Mouse (Mus musculus) ovary, postnatal 36 days (tissue): ENCODE results near the gene Taf6.
A peak's percentile ranks its signal among the peaks of the same experiment; 100 is the strongest.
"Not testable (repeated sequence)": the region's sequence is repeated elsewhere in the genome, so short reads cannot be mapped to it uniquely, and the experiment has no call there.

Experiments used
- DNase-seq: peaks from one replicate; pipeline ENCODE4 v3.0.0; 2022; ENCODE audit warnings: low spot score, mixed read lengths

Gene Taf6

GRCm38 (mm10) chr5:138186950-138187638 lies at the start of gene Taf6, which contains the start of gene Cnpy4:
Gene Taf6 (minus strand): TSS chr5:138187451.
Gene Cnpy4 (plus strand): TSS chr5:138187485.
- DNase-seq, result peak; percentile 80

- no peak for DNase-seq
Measured at GRCm38 (mm10) chr5:138234224-138234623, 47.0 kb upstream of the Taf6 start.

GRCm38 (mm10) chr5:138233778-138234177 lies 46.5 kb upstream of the Taf6 start:
- no peak for DNase-seq

- DNase-seq, result no peak
Measured at GRCm38 (mm10) chr5:138229511-138229910, 42.3 kb upstream of the Taf6 start.

GRCm38 (mm10) chr5:138228026-138228425 lies 40.8 kb upstream of the Taf6 start:
- DNase-seq, result no peak

GRCm38 (mm10) chr5:138227367-138227766 lies 40.1 kb upstream of the Taf6 start:
- DNase-seq, result no peak

GRCm38 (mm10) chr5:138226491-138226890 lies 39.2 kb upstream of the Taf6 start:
- no peak for DNase-seq

- DNase-seq, result no peak
Measured at GRCm38 (mm10) chr5:138225700-138226099, 38.4 kb upstream of the Taf6 start, which contains the start of gene Nxpe5. Gene Nxpe5 (plus strand): TSS chr5:138225898.

- DNase-seq, result no peak
Measured at GRCm38 (mm10) chr5:138223287-138223686, 36.0 kb upstream of the Taf6 start.

- peak; percentile 83 for DNase-seq
Measured at GRCm38 (mm10) chr5:138222111-138222510, 34.9 kb upstream of the Taf6 start.

GRCm38 (mm10) chr5:138219864-138220263 lies 32.6 kb upstream of the Taf6 start:
- DNase-seq, result no peak

GRCm38 (mm10) chr5:138216632-138217031 lies 29.4 kb upstream of the Taf6 start:
- not testable (repeated sequence) for DNase-seq

- no peak for DNase-seq
Measured at GRCm38 (mm10) chr5:138207873-138208272, 20.6 kb upstream of the Taf6 start.

GRCm38 (mm10) chr5:138207253-138207652 lies 20.0 kb upstream of the Taf6 start:
- no peak for DNase-seq

- DNase-seq, result no peak
Measured at GRCm38 (mm10) chr5:138202086-138202485, 14.8 kb upstream of the Taf6 start.

GRCm38 (mm10) chr5:138199576-138199975 lies 12.3 kb upstream of the Taf6 start:
- no peak for DNase-seq

GRCm38 (mm10) chr5:138195463-138195862 lies 8.2 kb upstream of the Taf6 start:
- no peak for DNase-seq

- DNase-seq, result peak; percentile 44
Measured at GRCm38 (mm10) chr5:138194755-138195345, 7.6 kb upstream of the Taf6 start.

- DNase-seq, result peak; percentile 78
Measured at GRCm38 (mm10) chr5:138193771-138194727, 6.8 kb upstream of the Taf6 start, which contains the start of gene Mblac1. Gene Mblac1 (plus strand): TSS chr5:138194314.

GRCm38 (mm10) chr5:138187661-138188306 lies 533 bp upstream of the Taf6 start:
- peak; percentile 35 for DNase-seq

- no peak for DNase-seq
Measured at GRCm38 (mm10) chr5:138173217-138173616, 14.0 kb downstream of the Taf6 start.
